Mouse (Mus musculus) spleen, adult 2 months (tissue): ENCODE measurements at regions not wholly inside any gene's neighbourhood (a gene's known extent, or its start where the extent isn't known, plus 50 kb on each side); places are given as distances from the start of the nearest gene placed in this dataset.

ENCODE experiments used
- CTCF ChIP-seq: fragments of 200-500 bp; IDR thresholded peaks from 2 replicates; pipeline ENCODE4 v1.5.1; 2011; ENCODE audit warnings: mild to moderate bottlenecking, inconsistent platforms; ENCODE audit not compliant: insufficient read depth, insufficient read length, insufficient replicate concordance; ENCODE audit errors: extremely low read depth
- POLR2A ChIP-seq: fragments of 200-500 bp; IDR thresholded peaks from 2 replicates; pipeline ENCODE4 v1.6.1; 2011; ENCODE audit warnings: low read depth, low read length, inconsistent platforms

GRCm38 (mm10) chr12:107138677-107139400, 349.6 kb upstream of the 3110018I06Rik start:
- TF ChIP-seq CTCF (no peak), POLR2A (no peak)
